Mouse (Mus musculus): ENCODE measurements at regions not wholly inside any gene's neighbourhood (a gene's known extent, or its start where the extent isn't known, plus 50 kb on each side); places are given as distances from the start of the nearest gene placed in this dataset.

DNA sequence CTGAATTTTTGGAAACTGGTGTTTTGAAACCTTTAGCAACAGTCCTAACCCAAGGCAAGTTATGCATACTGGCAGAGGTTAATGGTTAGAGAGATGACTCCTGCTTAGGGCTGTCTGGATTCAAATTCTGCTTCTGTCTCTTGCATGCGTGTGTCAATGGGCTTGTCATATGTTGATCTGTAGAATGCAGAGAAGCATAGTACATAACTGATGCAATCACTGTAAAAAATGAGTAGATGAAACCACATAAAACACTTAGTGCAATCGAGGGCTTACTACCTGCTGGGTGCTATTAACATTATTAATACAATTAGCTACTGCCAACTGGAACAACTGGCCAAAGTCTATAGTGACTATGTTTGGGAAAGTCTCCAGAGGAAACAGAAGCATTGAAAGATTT lies 163.3 kb downstream of the Fzd1 start:
- H3K9ac ChIP-seq = no peak overlapping the region
- no peaks in the 10 kb centered on the region for H3K36me3 ChIP-seq
- no peak overlapping the region for H3K4me3 ChIP-seq
- H3K4me1 ChIP-seq = no peaks in the 10 kb centered on the region
- H3K27me3 ChIP-seq = no peaks in the 10 kb centered on the region
- WGBS = 66% methylated on average over 2 of the region's 2 CpGs
- ATAC-seq (ENCODE audit: insufficient number of reproducible peaks, insufficient read depth, low FRiP score, low TSS enrichment, low read depth) = no peak
- no peaks in the 10 kb centered on the region for H3K9me3 ChIP-seq
- no peak overlapping the region for H3K27ac ChIP-seq
- no peak overlapping the region for H3K4me2 ChIP-seq

DNA sequence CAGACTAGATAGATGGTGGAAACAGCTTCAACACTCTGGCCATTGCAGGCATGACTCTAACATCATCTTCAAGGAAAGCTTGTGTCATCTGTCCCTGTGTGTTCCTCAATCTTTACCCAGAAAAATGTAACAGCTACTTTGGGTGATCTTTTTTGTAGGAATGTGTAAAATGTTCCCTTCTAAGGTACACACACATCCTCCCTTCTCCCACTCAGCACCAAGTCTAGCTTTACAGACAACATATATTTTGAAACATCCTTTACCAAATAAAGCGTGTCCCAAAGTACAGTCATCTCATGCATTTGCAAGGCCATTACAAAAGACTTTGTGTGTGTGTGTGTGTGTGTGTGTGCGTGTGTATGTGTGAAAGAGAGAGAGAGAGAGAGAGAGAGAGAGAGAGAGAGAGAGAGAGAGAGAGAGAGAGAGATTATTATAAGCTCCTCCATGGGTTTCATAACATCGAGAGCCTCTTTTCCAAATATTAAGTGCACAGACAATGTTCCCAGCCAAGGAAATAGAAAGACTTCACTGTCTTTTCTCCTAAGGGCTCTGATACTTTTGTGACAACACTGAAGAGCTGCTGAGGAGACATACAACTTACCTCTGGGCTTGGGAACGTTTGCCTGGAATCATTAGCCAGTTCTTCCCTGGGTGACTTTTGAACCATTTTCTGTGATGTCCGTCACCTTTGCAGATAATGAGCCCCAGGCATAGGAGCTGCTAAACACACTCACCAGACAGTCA lies 164.0 kb downstream of the Fzd1 start:
- no peak overlapping the region for H3K9ac ChIP-seq
- H3K4me1 ChIP-seq = no peaks in the 10 kb centered on the region
- no peak for ATAC-seq (ENCODE audit: insufficient number of reproducible peaks, insufficient read depth, low FRiP score, low TSS enrichment, low read depth)
- no peak overlapping the region for H3K4me3 ChIP-seq
- H3K27ac ChIP-seq = no peak overlapping the region
- H3K27me3 ChIP-seq = no peaks in the 10 kb centered on the region
- no peaks in the 10 kb centered on the region for H3K9me3 ChIP-seq
- no peaks in the 10 kb centered on the region for H3K36me3 ChIP-seq
- H3K4me2 ChIP-seq = no peak overlapping the region
- 67% methylated on average over 5 of the region's 5 CpGs for WGBS

DNA sequence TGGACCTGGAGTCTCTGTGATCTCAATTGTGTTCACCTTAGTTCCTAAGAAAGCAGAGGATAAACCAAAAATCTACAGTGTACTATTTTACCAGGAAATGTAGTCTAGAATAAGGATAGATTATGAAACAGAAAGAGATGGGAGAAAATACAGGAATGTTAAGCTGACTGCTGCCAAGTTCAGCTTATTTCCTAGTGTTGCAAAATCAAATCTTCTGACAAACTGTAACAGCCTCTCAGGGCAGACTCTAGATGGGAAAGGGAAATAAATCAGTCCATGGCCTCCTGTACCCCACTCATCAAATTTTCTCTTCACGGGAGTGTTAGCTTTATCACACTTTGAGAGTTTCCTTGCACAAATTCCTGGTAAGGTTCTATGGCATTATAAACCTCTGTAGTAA lies 166.1 kb downstream of the Fzd1 start:
- H3K4me2 ChIP-seq = no peak overlapping the region
- H3K36me3 ChIP-seq = no peaks in the 10 kb centered on the region
- 88% methylated on average over 1 of the region's 1 CpGs for WGBS
- no peaks in the 10 kb centered on the region for H3K4me1 ChIP-seq
- no peaks in the 10 kb centered on the region for H3K27me3 ChIP-seq
- no peak overlapping the region for H3K27ac ChIP-seq
- no peak overlapping the region for H3K4me3 ChIP-seq
- no peak overlapping the region for H3K9ac ChIP-seq
- no peak for ATAC-seq (ENCODE audit: insufficient number of reproducible peaks, insufficient read depth, low FRiP score, low TSS enrichment, low read depth)
- no peaks in the 10 kb centered on the region; the same call in 1 of the 2 replicates for H3K9me3 ChIP-seq

DNA sequence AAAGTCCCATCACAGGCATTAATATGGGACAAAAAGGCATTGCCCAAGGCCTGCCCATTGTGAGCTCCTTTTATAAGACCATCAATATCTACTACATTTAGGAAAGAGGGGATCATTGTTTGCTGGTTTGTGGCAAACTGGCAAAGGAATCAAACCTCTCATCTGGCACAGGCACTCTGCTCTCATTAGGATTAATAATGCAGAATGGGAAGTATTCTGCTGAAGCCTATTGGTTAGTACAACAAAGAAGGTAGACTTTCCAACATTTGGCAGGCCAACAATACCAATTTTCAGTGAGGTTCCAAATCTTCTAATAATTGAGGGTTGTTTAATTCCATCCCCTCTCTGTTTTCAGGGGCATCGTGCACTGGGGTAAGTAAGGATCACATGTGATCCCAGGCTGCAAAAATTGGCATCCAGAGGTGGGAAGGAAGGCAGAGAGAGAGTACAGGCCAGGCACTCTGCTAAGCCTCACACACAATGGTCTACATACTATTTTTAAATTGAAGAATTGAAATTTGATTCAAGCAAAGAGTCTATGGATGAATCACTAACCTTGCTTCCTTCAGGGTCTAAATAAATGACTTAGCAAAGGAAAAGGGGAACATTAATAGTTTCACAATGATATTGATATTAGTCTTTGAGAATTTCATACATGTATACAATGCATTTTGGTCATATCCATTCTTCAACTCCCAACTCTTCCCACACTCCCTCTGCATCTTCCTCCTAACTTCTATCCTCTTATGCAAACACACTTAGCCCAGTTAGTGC lies 174.9 kb downstream of the Fzd1 start:
- H3K4me3 ChIP-seq = no peak overlapping the region
- no peaks in the 10 kb centered on the region; the same call in 1 of the 2 replicates for H3K9me3 ChIP-seq
- H3K27me3 ChIP-seq = no peaks in the 10 kb centered on the region
- no peak overlapping the region for H3K9ac ChIP-seq
- no peaks in the 10 kb centered on the region for H3K36me3 ChIP-seq
- no peak overlapping the region for H3K27ac ChIP-seq
- WGBS = 72% methylated on average over 1 of the region's 1 CpGs
- H3K4me2 ChIP-seq = no peak overlapping the region
- H3K4me1 ChIP-seq = no peaks in the 10 kb centered on the region
- no peak for ATAC-seq (ENCODE audit: insufficient number of reproducible peaks, insufficient read depth, low FRiP score, low TSS enrichment, low read depth)

DNA sequence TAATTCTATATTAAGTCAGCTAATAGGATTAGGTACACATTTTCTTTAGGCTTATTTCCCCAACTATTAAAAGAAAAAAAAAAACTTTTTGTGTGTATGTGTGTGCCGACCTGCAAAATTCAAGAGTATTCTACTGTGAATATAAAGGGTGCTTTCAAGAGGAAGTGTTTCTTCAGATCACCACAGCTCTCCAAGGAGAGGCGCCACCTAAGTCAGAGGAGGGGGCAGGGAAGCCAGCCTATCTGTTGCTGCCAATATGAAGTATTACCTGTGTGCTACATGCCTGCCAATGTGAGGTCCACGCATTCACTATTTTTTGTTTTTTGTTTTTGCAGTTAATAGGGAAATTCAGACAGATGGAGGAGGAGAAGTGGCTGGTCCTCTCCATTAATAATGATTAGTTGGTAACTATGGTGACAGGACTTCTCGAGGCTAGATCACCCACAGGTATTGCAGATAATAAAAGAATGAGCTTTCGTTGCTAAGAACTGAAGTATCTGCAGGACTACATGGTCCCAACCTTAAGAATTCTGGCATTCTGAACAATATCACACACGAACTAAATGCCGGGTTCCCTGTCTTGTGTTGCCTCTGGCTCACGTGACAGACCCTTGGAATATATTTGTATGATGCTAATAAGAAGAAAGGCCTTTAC lies 177.5 kb downstream of the Fzd1 start:
- Histone ChIP-seq H3K4me3 (no peak overlapping the region), H3K36me3 (no peaks in the 10 kb centered on the region), H3K9me3 (no peaks in the 10 kb centered on the region), H3K4me2 (no peak overlapping the region), H3K4me1 (no peaks in the 10 kb centered on the region), H3K27ac (no peak overlapping the region), H3K9ac (no peak overlapping the region), H3K27me3 (no peaks in the 10 kb centered on the region)
- WGBS = 87% methylated on average over 8 of the region's 8 CpGs
- ATAC-seq (ENCODE audit: insufficient number of reproducible peaks, insufficient read depth, low FRiP score, low TSS enrichment, low read depth) = no peak

DNA sequence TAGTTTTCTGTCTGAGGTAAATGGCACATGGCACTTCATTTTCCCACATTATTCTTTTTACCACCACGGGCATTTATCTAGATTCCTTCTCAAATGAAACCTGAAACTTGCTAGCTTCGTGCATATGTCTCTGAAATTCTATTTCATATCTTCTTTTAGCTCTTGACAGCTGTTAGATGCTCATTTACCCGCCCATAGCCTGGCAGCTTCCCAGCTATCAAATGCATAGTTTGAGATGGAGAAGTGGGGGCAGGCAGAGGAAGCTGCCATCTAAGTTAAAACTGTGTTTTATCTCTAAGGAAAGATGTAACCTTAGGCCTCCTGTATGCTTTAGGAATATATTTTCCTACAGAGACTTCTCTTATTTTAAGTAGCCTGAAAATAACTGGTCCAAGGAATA lies 179.0 kb downstream of the Fzd1 start:
- H3K27me3 ChIP-seq = no peaks in the 10 kb centered on the region
- no peak overlapping the region for H3K9ac ChIP-seq
- H3K9me3 ChIP-seq = no peaks in the 10 kb centered on the region
- no peaks in the 10 kb centered on the region for H3K4me1 ChIP-seq
- no peak overlapping the region for H3K27ac ChIP-seq
- H3K4me2 ChIP-seq = no peak overlapping the region
- no peak overlapping the region for H3K4me3 ChIP-seq
- 40% methylated on average over 3 of the region's 3 CpGs for WGBS
- no peak for ATAC-seq (ENCODE audit: insufficient number of reproducible peaks, insufficient read depth, low FRiP score, low TSS enrichment, low read depth)
- no peaks in the 10 kb centered on the region for H3K36me3 ChIP-seq

DNA sequence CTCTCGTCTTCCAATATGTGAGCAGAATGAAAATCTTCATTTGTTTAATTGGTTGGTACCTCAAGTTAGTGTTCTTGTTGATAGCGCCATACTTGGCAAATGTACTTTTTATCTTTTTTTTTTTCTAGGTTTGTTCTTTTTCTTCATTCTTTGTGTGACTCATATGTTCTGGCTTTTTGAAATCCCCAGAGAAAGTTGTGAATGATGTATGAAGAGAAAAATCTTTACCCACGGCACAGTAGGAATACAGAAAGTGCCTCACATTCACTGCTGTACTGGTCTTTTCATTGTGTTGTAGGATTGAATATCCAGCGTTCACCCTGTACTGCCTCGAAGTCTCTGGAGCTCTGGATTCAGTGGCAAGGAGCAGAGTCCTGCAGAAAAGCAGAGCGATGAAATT lies 180.7 kb downstream of the Fzd1 start:
- Histone ChIP-seq H3K9ac (no peak overlapping the region), H3K9me3 (no peaks in the 10 kb centered on the region), H3K4me1 (no peaks in the 10 kb centered on the region), H3K27ac (no peak overlapping the region), H3K27me3 (no peaks in the 10 kb centered on the region), H3K4me2 (no peak overlapping the region), H3K36me3 (no peaks in the 10 kb centered on the region), H3K4me3 (no peak overlapping the region)
- WGBS = 85% methylated on average over 6 of the region's 6 CpGs
- ATAC-seq (ENCODE audit: insufficient number of reproducible peaks, insufficient read depth, low FRiP score, low TSS enrichment, low read depth) = no peak

DNA sequence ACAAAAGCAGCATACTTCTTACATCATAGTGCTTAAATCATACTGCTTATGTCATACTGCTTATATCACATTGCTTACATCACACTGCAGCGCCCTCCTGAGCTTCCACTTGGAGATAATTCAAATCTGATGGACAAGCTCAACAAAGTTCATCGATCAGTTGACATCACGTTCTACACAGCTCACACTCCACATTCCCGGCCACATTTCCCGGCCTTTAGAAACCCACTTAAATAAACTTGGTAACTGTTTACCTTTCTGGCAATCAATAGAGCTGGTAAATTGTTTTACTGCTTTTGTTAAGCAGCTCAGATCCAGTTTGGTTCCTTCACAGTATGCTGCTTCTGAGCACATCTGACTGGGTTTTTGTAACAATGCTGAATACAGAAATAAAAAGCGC lies 194.0 kb downstream of the Fzd1 start:
- Histone ChIP-seq H3K36me3 (no peaks in the 10 kb centered on the region), H3K4me2 (no peak overlapping the region), H3K27ac (no peak overlapping the region), H3K9me3 (0 out of 2 replicates have a peak, but pooled peaks cover under 1% of the 10 kb centered on the region), H3K27me3 (no peaks in the 10 kb centered on the region), H3K4me1 (no peaks in the 10 kb centered on the region), H3K4me3 (no peak overlapping the region), H3K9ac (no peak overlapping the region)
- 86% methylated on average over 6 of the region's 6 CpGs for WGBS
- ATAC-seq (ENCODE audit: insufficient number of reproducible peaks, insufficient read depth, low FRiP score, low TSS enrichment, low read depth) = no peak

DNA sequence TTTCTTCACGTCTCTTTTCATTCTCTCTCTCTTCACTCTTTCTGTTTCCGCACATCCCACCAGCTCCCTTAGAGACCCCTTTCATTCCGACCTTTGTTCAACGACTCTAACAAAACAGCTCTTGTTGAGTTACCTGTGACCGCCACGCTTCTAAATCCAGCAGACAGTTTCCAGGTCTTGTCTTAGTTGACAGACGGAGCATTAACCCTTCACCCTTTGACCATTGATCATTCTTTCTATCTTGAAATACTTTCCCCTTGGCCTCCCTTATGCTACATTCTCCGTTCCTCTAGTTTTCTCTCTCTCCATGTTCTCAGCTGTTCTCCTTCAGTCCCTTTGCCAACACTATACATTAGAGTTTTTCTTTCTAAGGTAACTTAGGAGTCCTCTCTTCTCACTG lies 196.2 kb downstream of the Fzd1 start:
- H3K9ac ChIP-seq = no peak overlapping the region
- H3K4me3 ChIP-seq = no peak overlapping the region
- no peak overlapping the region for H3K4me2 ChIP-seq
- no peaks in the 10 kb centered on the region for H3K36me3 ChIP-seq
- WGBS = 69% methylated on average over 8 of the region's 8 CpGs
- no peaks in the 10 kb centered on the region for H3K27me3 ChIP-seq
- no peak overlapping the region for H3K27ac ChIP-seq
- H3K4me1 ChIP-seq = no peaks in the 10 kb centered on the region
- no peak for ATAC-seq (ENCODE audit: insufficient number of reproducible peaks, insufficient read depth, low FRiP score, low TSS enrichment, low read depth)
- H3K9me3 ChIP-seq = peaks cover 3% of the 10 kb centered on the region; the same call in 1 of the 2 replicates

DNA sequence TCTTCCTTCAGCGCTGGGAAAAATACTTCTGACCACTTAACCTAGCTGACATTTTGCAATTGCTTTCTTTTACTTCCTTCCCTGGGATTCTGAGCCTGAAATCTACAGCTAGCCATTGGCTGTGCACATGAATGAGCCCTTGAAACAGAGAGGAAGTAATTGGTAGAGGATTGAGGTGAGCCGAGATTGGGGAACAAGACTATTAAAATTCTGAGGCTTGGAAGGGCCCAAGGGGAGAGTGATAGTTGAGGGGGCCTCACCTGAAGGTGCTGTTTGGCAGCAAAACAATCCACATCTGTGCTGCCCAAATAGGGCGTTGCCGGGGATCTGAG lies 196.7 kb downstream of the Fzd1 start:
- Histone ChIP-seq H3K27ac (no peak overlapping the region), H3K4me3 (no peak overlapping the region)

DNA sequence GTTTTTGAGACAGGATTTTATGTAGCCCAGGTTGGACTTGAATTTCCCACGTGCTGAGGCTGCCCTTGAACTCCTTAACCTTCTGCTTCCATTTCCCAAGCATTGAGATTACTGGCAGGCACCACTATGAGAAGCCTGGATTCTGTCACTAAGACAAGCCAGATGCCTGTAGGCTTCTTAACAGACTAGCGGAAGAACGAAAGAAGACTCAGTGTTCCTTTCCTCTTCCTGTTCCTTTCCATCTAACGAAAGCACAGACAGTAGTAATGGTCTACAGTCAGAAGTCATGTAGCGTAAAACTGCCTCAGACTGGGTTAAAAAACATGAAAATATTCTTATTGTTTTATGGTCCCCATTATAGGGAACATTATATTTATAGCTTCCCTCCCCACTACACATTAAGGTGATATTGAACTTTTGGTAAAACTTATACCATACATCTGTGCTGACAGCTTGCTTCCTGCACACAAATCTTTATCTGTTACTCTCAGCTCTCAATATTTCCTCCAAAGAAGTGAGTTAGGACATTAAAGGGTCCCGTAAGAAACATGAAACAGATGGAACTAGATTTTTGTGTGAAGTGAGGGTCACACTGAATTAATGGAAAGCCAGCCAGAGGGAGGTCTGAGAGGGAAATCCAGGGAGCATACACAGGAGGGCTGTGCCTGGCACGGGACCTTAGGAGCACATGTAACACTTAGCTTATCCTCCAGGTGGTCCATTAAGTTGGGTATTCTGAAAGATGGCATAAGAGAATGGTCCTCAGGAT lies 197.3 kb downstream of the Fzd1 start:
- H3K27me3 ChIP-seq = no peaks in the 10 kb centered on the region
- no peak overlapping the region for H3K4me2 ChIP-seq
- no peak overlapping the region for H3K27ac ChIP-seq
- no peak overlapping the region for H3K4me3 ChIP-seq
- no peak for ATAC-seq (ENCODE audit: insufficient number of reproducible peaks, insufficient read depth, low FRiP score, low TSS enrichment, low read depth)
- no peaks in the 10 kb centered on the region for H3K4me1 ChIP-seq
- WGBS = 53% methylated on average over 7 of the region's 7 CpGs
- H3K9me3 ChIP-seq = peaks cover 3% of the 10 kb centered on the region; the same call in 1 of the 2 replicates
- no peaks in the 10 kb centered on the region for H3K36me3 ChIP-seq
- no peak overlapping the region for H3K9ac ChIP-seq

More for the DNA sequence above, 196.7 kb downstream of the Fzd1 start:
- H3K27me3 ChIP-seq = no peaks in the 10 kb centered on the region
- H3K36me3 ChIP-seq = no peaks in the 10 kb centered on the region
- ATAC-seq (ENCODE audit: insufficient number of reproducible peaks, insufficient read depth, low FRiP score, low TSS enrichment, low read depth) = no peak
- no peaks in the 10 kb centered on the region for H3K4me1 ChIP-seq
- no peak overlapping the region for H3K9ac ChIP-seq
- WGBS = 69% methylated on average over 4 of the region's 4 CpGs
- H3K9me3 ChIP-seq = peaks cover 3% of the 10 kb centered on the region; the same call in 1 of the 2 replicates
- H3K4me2 ChIP-seq = no peak overlapping the region
